Comparison of ENCODE assay signal across 9 mouse cellular contexts in genomic region chr7:101427736-101428135, GRCm38 (mm10). TPM values are rescaled to one million over a fixed set of nuclear protein-coding genes. Genes with fewer than 3 reads are reported as not detected.
DNase-seq lines count a peak whose midpoint lies in the region; ATAC-seq and TF ChIP-seq lines count a peak whose summit lies in the region.
"Had no signal": no experiment of that assay in that cellular context is flagged by ENCODE, and none has a peak within 500 bp of the region (broad histone marks: within the 10 kb centered on the region; RNA-seq: fewer than 3 reads in every experiment).

No protein-coding gene starts in this region.

- no peaks in the 10 kb centered on the region for H3K36me3 ChIP-seq in lung, embryonic 14.5 days (ENCODE audit: insufficient read depth)
- no peaks in the 10 kb centered on the region for H3K36me3 ChIP-seq in stomach, postnatal 0 days (ENCODE audit: control insufficient read depth, insufficient read depth, low read length)

- POLR2A ChIA-PET in Patski (lab: Charles Lee): no interaction called here

- H3K4me2 ChIP-seq in lung, embryonic 14.5 days: no peak overlapping the region
- H3K4me2 ChIP-seq in stomach, postnatal 0 days (replicated peaks; ENCODE audit: low read depth): no peak overlapping the region

- TF ChIP-seq CTCF in lung, embryonic 14.5 days (IDR thresholded peaks at IDR 0.05; ENCODE audit: low read depth): peak; percentile 78
- peak; percentile 82 for TF ChIP-seq CTCF in Patski (IDR thresholded peaks at IDR 0.05)
- TF ChIP-seq CTCF in stomach, postnatal 0 days (IDR thresholded peaks at IDR 0.05; ENCODE audit: low read depth): peak; percentile 84

- no peak overlapping the region for H3K4me3 ChIP-seq in lung, embryonic 14.5 days (ENCODE audit: low read depth, low read length)
- H3K4me3 ChIP-seq in stomach, postnatal 0 days (ENCODE audit: low read depth, low read length): no peak overlapping the region
- H3K4me3 ChIP-seq: myocyte had no signal

- H3K4me1 ChIP-seq in lung, embryonic 14.5 days (ENCODE audit: insufficient read depth): no peaks in the 10 kb centered on the region
- H3K4me1 ChIP-seq in stomach, postnatal 0 days (replicated peaks; ENCODE audit: control insufficient read depth, insufficient read depth): no peaks in the 10 kb centered on the region

- in situ Hi-C loops in Patski (cut with MboI; ENCODE audit: low pct_unique_long_range_greater_than_20kb): no loop called here

- CTCF ChIA-PET in Patski (lab: Charles Lee): interaction anchor here (1.0 to 2.0 kb wide), 6 partner anchors 13 to 113 kb away, joined by 3 to 11 read pairs (median 4); no protein-coding TSS in a partner anchor

- 0 out of 2 replicates have a peak, but pooled peaks cover 5% of the 10 kb centered on the region for H3K27me3 ChIP-seq in lung, embryonic 14.5 days (ENCODE audit: insufficient read depth, low read length)
- peaks cover 3% of the 10 kb centered on the region for H3K27me3 ChIP-seq in Patski
- no peaks in the 10 kb centered on the region for H3K27me3 ChIP-seq in stomach, postnatal 0 days (ENCODE audit: control insufficient read depth, insufficient read depth, low read length)

- H3K9ac ChIP-seq in lung, embryonic 14.5 days: no peak overlapping the region
- no peak overlapping the region for H3K9ac ChIP-seq in stomach, postnatal 0 days (ENCODE audit: low read length)

- no peak overlapping the region for H3K27ac ChIP-seq in lung, embryonic 14.5 days (ENCODE audit: low read depth)
- H3K27ac ChIP-seq in stomach, postnatal 0 days (replicated peaks): no peak overlapping the region

- TF ChIP-seq EP300 in stomach, postnatal 0 days (optimal IDR thresholded peaks at IDR 0.05): no peak

- WGBS in lung, embryonic 14.5 days: 4% methylated on average over 2 of the region's 2 CpGs
- WGBS in stomach, postnatal 0 days: 16% methylated on average over 2 of the region's 2 CpGs

- peak; percentile 35 for DNase-seq in gastrocnemius, adult 18-20 months (ENCODE audit: low spot score)
- DNase-seq in gastrocnemius, adult 8-10 months (ENCODE audit: low spot score in 2 of 2): no peak
- DNase-seq in lung, embryonic 14.5 days: peak; percentile 53
- no peak for DNase-seq in lung, postnatal 4 days
- no peak for DNase-seq in Patski (ENCODE audit: low read depth, low spot score)
- peak; percentile 77 for DNase-seq in induced T-regulatory cell, adult 2 months (ENCODE audit: low read depth)
- no peak for DNase-seq in stomach, postnatal 0 days (ENCODE audit: low spot score)
- no peak for DNase-seq in spleen, postnatal 4 days (ENCODE audit: low spot score in 2 of 2)

- no peaks in the 10 kb centered on the region for H3K9me3 ChIP-seq in lung, embryonic 14.5 days (ENCODE audit: low read depth, low read length)
- no peaks in the 10 kb centered on the region for H3K9me3 ChIP-seq in stomach, postnatal 0 days (ENCODE audit: control insufficient read depth, low read length)

- no peak for ATAC-seq in lung, embryonic 14.5 days (ENCODE audit: insufficient read depth)
- ATAC-seq in Patski: no peak
- ATAC-seq in stomach, postnatal 0 days (ENCODE audit: low FRiP score, low TSS enrichment): no peak

RNA-seq across cellular contexts. Expression of gene Pde2a, which starts 6.2 kb away (rescaled TPM):
- total RNA-seq in gastrocnemius, adult 18-20 months (2021): 10 to 100 TPM; 21.0 to 23.0 TPM
- total RNA-seq in gastrocnemius, adult 8-10 months (2022): 10 to 100 TPM; 15.2 to 22.9 (median 18.4) TPM
- 14.3 and 29.3 TPM in 2 replicates for polyA plus RNA-seq in lung, embryonic 14.5 days (2014; fragmentation: Nextera tagmentation; extraction: Ambion mirVana)
- polyA plus RNA-seq in Patski (2021): 0.10 TPM
- polyA plus RNA-seq in stomach, postnatal 0 days (2015; fragmentation: Nextera tagmentation; extraction: Ambion mirVana): 9.2 and 9.5 TPM in 2 replicates

RNA-seq across cellular contexts. Expression of gene Gm45837, which starts 17.1 kb away (rescaled TPM):
- not detected for total RNA-seq in gastrocnemius, adult 18-20 months (2021)
- 1 to 10 TPM in 2 of 4 experiments, not detected in 2; 3.8 to 4.1 TPM for total RNA-seq in gastrocnemius, adult 8-10 months (2022)
- 12.2 TPM in 1 of 2 replicates, not detected in the other for polyA plus RNA-seq in lung, embryonic 14.5 days (2014; fragmentation: Nextera tagmentation; extraction: Ambion mirVana)
- 0.78 TPM for polyA plus RNA-seq in Patski (2021)
- polyA plus RNA-seq in stomach, postnatal 0 days (2015; fragmentation: Nextera tagmentation; extraction: Ambion mirVana): 0.24 TPM in 1 of 2 replicates, not detected in the other

Comparison
In these comparisons a context has a peak if more than half of its experiments do, and no peak if none do; other contexts are left out.
1. DNase-seq: peak in gastrocnemius, adult 18-20 months (single experiment), lung, embryonic 14.5 days (single experiment) and induced T-regulatory cell, adult 2 months (single experiment); none in gastrocnemius, adult 8-10 months (0 of 2), lung, postnatal 4 days (0 of 2), Patski (single experiment), stomach, postnatal 0 days (single experiment) and spleen, postnatal 4 days (0 of 2).
2. Peak in every context shown above with its lines, with median percentiles within 50 percentile points of each other: CTCF ChIP-seq.